Mouse (Mus musculus) lung, postnatal 0 days (tissue): ENCODE results near the gene Ino80e.

Experiments used
- CTCF ChIP-seq: IDR thresholded peaks from 2 replicates; pipeline ENCODE4 v1.5.1; 2016; ENCODE audit warnings: antibody characterized with exemption, mild to moderate bottlenecking
- EP300 ChIP-seq: IDR thresholded peaks from 2 replicates; pipeline ENCODE4 v1.6.1; 2016; ENCODE audit warnings: antibody characterized with exemption, mild to moderate bottlenecking, control low read depth

DNA sequence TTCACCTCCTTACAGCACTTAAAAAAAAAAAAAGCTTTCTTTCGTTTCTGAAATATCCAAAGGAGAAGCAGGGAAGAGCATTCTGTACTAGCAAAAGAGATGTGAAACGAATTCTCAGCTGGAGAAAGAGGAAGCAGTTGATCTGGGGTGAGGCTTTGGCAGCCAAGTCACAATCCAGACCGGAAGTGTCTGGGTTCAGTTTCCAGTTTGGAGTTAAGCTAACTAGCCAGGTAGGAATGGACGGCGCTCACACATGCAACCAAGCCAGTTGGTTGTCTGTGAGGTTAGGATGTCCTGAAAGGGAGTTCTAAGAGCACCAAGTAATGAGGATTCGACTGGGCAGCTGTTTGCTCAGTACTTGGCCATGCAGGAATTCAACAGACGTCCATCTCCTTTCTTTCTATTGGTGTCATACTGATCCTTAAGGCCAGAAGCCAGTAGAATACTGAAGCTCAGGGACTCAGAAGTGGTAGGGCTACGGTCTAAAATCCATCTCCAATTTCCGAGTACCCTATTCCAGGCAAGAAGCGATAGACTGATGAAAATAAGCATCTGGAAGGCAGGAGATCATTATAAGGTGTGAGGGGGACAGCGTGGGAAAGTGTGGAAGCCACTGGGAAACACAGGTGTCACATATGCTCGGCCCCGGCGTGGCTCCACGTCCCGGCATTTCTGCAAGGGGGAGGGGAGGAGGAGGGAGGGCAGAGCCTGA is 35.4 kb upstream of the Ino80e start:
- TF ChIP-seq CTCF (no peak), EP300 (no peak)
